Mouse (Mus musculus) urinary bladder, postnatal 36 days (tissue): ENCODE measurements around the gene Dnajc12.
"Not testable (repeated sequence)": the region's sequence is repeated elsewhere in the genome, so short reads cannot be mapped to it uniquely, and the experiment has no call there.

Experiments
- DNase-seq, 2 experiments: peaks; one replicate each; pipeline ENCODE4 v3.0.0; 2022; ENCODE audit warnings: low spot score in 2 of 2, mixed read lengths in 1 of 2

Gene Dnajc12

GRCm38 (mm10) chr10:63386444-63386843 lies 4.2 kb downstream of the Dnajc12 start:
- peak; percentile 68 to 84 for DNase-seq

- no peak for DNase-seq
These were observed 4.7 kb downstream of the Dnajc12 start for GRCm38 (mm10) chr10:63386991-63387390.

GRCm38 (mm10) chr10:63388948-63389347 lies 6.7 kb downstream of the Dnajc12 start:
- no peak for DNase-seq

DNA sequence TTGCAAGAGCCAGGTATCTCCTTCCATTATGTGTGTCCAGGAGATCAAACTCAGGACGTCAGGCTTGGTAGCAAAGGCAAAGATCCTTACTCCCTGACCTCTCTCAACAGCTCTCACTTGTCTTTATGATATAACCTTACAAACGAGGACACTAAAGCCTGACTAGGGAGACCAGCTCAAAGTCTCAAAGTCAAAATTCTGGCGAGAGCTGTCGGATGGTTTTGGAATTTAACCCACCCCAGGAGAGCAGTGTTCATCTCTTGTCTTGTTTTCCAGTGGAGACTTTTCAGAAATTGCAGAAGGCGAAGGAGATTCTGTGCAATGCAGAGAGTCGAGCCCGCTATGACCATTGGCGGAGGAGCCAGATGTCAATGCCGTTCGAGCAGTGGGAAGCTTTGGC lies 14.7 kb downstream of the Dnajc12 start:
- DNase-seq = no peak

DNA sequence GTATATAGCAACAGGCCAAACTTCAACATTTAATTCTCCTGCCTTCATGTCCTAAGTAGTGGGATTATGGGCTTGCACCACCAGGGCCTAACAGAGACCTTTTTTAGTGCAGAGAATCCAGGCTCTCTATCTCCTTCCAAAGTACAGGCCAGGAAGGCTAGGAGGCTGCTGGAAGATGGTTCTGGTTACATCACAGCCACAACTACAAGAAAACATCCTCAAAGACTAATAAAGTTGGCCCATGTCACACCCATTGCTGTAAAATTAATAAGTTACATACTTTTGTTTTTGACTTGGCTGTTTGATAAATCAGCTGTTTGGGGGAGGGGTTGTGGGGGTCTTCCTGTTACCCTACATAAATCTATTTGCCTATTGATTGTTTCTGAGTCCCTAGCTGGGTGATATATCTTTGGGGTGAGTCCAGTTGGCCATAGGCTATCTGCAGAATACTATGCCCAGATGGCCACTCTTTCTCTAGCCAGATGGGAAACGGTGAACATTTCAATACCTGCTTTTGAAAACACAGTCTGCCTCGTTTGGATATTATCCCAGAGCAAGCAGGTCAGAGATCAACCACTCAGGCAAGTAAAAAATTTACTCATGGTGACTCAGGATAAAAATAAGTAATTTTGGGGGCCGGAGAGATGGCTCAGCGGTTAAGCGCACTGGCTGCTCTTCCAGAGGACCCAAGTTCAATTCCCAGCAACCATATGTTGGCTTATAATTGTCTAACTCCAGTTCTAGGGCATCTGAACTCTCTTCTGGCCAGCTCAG lies 20.7 kb downstream of the Dnajc12 start:
- DNase-seq = no peak

- no peak for DNase-seq
These were observed 21.4 kb downstream of the Dnajc12 start for GRCm38 (mm10) chr10:63403636-63404035.

- no peak for DNase-seq
These were observed 28.1 kb downstream of the Dnajc12 start for GRCm38 (mm10) chr10:63410162-63410956.

DNA sequence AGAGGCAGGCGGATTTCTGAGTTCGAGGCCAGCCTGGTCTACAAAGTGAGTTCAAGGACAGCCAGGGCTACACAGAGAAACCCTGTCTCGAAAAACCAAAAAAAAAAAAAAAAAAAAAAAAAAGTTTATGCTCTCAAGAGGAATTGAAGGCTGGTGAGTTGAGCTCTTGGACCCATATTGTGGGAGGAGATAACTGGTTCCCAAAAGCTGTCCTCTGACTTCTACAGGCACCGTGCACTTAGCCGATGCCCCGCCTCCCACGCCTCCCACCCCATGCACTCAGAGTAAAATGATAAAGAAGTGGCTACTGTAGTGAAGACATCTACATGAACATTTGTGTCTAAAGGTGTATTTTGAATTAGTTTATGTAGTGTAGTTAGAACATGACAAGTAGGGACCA lies 29.4 kb downstream of the Dnajc12 start:
- not testable (repeated sequence) for DNase-seq

DNA sequence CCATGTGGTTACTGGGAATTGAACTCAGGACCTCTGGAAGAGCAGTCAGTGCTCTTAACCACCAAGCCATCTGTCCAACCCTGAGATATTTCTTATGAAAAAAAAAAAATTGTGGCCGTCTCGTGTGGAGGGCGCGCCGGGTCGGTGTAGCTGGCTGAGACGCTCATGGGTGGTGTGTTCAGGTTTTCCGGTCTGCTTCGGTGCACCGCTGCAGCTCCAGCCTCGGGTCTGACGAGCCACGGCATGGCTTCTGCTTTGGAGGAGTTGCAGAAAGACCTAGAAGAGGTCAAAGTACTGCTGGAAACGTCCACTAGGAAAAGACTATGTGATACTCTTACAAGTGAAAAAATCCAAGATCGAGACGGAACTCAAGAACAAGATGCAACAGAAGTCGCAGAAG lies 30.5 kb downstream of the Dnajc12 start:
- no peak for DNase-seq

DNA sequence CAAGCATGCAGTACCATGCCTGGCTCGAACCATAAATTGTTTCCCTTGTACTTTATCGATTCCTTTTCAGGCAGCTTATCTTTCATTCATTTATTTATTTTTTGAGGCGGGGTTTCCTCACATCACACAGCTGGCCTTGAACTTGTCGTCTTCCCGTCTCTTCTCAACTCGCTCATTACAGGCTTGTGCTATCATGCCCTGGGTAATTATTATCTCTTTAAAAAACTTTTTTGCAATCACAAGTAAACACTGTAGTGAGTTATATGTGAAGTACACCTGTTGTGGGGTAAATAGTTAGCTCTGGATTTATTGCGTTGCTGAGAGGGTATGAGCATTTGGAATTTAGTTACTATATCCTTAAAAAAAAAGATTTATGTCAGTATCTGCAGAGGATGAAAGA lies 33.0 kb downstream of the Dnajc12 start:
- DNase-seq = no peak

GRCm38 (mm10) chr10:63415850-63416249 lies 33.6 kb downstream of the Dnajc12 start:
- no peak for DNase-seq

DNA sequence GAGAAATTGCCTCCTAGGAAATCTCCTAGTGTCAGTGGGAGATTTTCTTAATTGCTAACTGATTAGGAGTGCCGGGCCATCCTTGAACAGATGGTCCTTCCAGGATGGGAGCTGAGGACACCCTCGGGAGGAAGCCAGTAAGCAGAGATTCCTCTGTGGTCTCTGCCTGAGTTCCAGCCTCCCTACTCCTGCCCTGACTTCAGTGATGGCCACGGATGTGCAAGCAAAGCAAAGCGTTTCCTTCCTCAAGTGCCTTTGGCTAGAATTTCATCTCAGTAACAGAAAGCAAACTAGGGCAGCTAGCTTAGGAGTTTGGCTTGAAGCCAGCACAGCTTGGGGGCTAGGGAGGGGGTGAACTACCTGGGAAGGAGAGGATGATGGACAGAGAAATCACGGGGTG lies 34.8 kb downstream of the Dnajc12 start:
- DNase-seq = no peak

GRCm38 (mm10) chr10:63421739-63422735 lies 39.8 kb downstream of the Dnajc12 start, which contains the start of gene Gm7075:
Gene Gm7075, minus strand, starts transcription at chr10:63421789.
- peak in 1 of 2 experiments; percentile 13 for DNase-seq

GRCm38 (mm10) chr10:63422736-63422992 lies 40.4 kb downstream of the Dnajc12 start:
- no peak for DNase-seq

DNA sequence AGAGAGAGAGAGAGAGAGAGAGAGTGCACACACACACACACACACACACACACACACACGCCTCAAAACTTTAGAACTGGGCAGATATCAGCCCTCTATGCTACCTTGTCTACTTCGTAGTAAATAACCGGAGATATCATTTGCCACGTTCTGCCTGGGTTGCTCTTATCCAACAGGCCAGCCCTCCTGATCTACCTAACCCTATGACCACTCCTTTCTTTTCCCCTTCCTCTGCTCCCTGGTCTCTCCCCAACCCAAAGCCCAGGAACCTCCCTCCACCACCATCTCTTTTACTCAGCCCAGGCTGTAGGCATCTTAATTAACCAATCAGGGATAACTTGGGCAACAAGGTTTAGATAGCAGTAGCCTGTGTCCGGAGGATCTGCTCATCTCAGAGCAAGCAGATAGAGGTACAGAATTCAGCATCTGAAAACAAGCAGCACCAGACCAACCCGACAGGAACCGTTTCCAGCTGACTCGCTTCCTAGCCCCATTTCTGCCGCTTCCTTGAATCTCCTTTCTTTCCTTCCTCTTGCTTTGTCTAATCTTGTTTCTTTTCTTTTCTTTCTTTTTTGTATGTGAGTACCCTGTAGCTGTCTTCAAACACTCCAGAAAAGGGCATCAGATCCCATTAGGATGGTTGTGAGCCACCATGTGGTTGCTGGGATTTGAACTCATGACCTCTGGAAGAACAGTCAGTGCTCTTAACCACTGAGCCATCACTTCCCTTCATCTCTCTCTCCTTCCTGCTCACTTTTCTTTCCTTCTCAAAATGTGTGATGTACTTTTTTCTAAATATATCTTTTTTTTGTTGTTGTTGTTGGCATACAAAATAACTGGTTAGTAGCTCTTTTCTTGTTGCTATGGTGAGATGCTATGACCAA lies 41.6 kb downstream of the Dnajc12 start:
- DNase-seq = no peak

GRCm38 (mm10) chr10:63424475-63424814 lies 42.2 kb downstream of the Dnajc12 start:
- peak in 1 of 2 experiments; percentile 22 for DNase-seq

- no peak for DNase-seq
These were observed 44.9 kb downstream of the Dnajc12 start for GRCm38 (mm10) chr10:63427146-63427545.

GRCm38 (mm10) chr10:63428243-63429022 lies 46.2 kb downstream of the Dnajc12 start:
- peak; percentile 9 to 19 for DNase-seq

DNA sequence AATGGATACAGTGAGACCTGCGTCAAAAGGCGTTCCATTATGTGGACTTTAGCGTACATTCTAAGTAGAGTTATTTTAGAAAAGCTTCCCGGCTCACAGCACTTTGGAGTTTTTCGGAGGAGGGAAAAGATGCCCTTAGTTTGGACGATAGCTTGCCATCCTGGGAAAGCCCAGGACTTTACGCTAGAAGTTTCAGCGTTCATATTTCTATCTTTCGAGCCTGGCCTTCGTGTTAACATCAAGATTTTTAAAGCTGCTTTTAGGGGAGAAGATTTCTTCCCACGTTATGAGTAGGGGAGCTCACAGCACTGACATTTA lies 46.7 kb downstream of the Dnajc12 start:
- DNase-seq = no peak

DNA sequence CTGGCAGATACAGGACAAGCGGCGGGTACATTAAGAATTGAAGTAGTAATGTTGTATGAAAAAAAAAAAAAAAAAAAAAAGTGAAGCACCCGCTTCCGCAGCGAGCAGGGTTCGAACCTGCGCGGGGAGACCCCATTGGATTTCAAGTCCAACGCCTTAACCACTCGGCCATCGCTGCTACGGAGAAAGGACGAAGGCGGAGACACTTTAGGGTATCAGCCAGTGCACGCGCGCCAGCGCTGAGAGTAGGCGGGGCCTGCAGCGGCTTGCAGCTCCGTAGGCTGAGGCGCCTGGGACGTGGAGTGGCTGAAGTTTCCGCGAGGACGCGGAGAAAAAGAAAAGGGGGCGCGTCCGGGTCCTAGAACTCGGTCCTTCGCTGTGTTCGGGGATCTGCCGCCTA lies 47.1 kb downstream of the Dnajc12 start:
- DNase-seq = peak; percentile 100
